Comparison of ENCODE assay signal across 8 mouse cellular contexts in the genomic region with DNA sequence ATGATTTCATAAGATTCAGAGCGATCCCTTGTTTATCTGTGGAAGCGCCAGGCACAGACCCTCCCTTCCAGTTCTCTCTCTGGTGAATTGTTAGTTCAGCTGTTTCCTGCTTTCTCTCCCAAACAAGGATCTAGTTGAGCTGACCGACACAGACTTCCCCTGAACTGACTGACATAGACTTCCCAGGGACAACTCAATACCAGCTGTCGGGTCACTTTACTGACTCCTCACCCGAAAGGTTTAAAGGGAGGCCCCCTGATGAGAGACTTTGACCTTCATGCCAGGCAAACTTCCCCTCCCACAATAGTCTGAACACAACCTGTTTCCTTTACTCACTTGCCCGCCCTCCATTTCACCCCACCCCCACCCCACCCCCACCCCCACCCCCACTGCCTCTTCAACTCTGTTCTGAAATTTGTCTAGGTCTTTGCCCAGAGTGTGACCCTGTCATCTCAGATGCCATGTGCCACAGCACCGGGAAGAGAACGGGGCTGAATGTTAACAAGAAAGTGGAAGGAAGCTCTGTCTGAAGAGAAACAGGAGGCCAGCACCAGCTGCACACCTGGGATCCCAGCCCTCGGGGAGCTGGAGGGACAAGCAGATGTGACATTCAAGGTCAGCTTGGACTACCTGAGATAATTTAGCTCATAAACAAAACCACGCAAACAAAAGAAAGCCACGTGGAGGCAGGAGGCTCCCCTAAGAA.
A peak's percentile ranks its signal among the peaks of the same experiment; 100 is the strongest.
DNase-seq lines count a peak whose midpoint lies in the region; ATAC-seq and TF ChIP-seq lines count a peak whose summit lies in the region.

No protein-coding gene starts in this region.

- H3K9ac ChIP-seq in lung, embryonic 16.5 days (ENCODE audit: low read length) = peak overlapping the region; percentile 7; the same call in 1 of the 2 replicates
- H3K9ac ChIP-seq in intestine, postnatal 0 days (ENCODE audit: low read depth, low read length) = no peak overlapping the region
- H3K9ac ChIP-seq in neural tube, embryonic 12.5 days = no peak overlapping the region
- no peak overlapping the region for H3K9ac ChIP-seq in forebrain, embryonic 13.5 days

- DNase-seq in lung, postnatal 36 days = no peak
- peak; percentile 72 for DNase-seq in embryo, embryonic 10.5 days (ENCODE audit: low spot score)
- no peak for DNase-seq in spleen, adult 12 weeks (ENCODE audit: low spot score)
- DNase-seq in cerebellum, postnatal 4 days (ENCODE audit: low spot score in 2 of 2) = no peak

- no peaks in the 10 kb centered on the region for H3K36me3 ChIP-seq in lung, embryonic 16.5 days (ENCODE audit: control insufficient read depth, insufficient read depth, low read length)
- H3K36me3 ChIP-seq in intestine, postnatal 0 days (ENCODE audit: control insufficient read depth, insufficient read depth) = no peaks in the 10 kb centered on the region
- no peaks in the 10 kb centered on the region for H3K36me3 ChIP-seq in neural tube, embryonic 12.5 days
- H3K36me3 ChIP-seq in forebrain, embryonic 13.5 days (ENCODE audit: poor library complexity, severe bottlenecking) = no peaks in the 10 kb centered on the region

- no peaks in the 10 kb centered on the region for H3K9me3 ChIP-seq in lung, embryonic 16.5 days (ENCODE audit: control insufficient read depth, low read length)
- H3K9me3 ChIP-seq in intestine, postnatal 0 days (ENCODE audit: control insufficient read depth) = no peaks in the 10 kb centered on the region
- no peaks in the 10 kb centered on the region for H3K9me3 ChIP-seq in neural tube, embryonic 12.5 days
- H3K9me3 ChIP-seq in forebrain, embryonic 13.5 days (replicated peaks) = no peaks in the 10 kb centered on the region

- H3K4me1 ChIP-seq in lung, embryonic 16.5 days (replicated peaks; ENCODE audit: control insufficient read depth, insufficient read depth, low read length) = peaks cover 15% of the 10 kb centered on the region; the same call in 1 of the 2 replicates
- no peaks in the 10 kb centered on the region for H3K4me1 ChIP-seq in intestine, postnatal 0 days (replicated peaks; ENCODE audit: control insufficient read depth, insufficient read depth, low read length)
- H3K4me1 ChIP-seq in neural tube, embryonic 12.5 days = 0 out of 2 replicates have a peak, but pooled peaks cover 4% of the 10 kb centered on the region
- 0 out of 2 replicates have a peak, but pooled peaks cover 3% of the 10 kb centered on the region for H3K4me1 ChIP-seq in forebrain, embryonic 13.5 days

- TF ChIP-seq CTCF in intestine, postnatal 0 days (IDR thresholded peaks at IDR 0.05; ENCODE audit: low read depth) = no peak

- 20% methylated on average over 11 of the region's 11 CpGs for WGBS in lung, embryonic 16.5 days
- WGBS in intestine, postnatal 0 days = 9% methylated on average over 11 of the region's 11 CpGs
- 22% methylated on average over 11 of the region's 11 CpGs for WGBS in neural tube, embryonic 12.5 days
- 58% methylated on average over 11 of the region's 11 CpGs for WGBS in forebrain, embryonic 13.5 days

- peak overlapping the region; percentile 13 for H3K27ac ChIP-seq in lung, embryonic 16.5 days (ENCODE audit: low read length)
- H3K27ac ChIP-seq in intestine, postnatal 0 days (ENCODE audit: low read depth, low read length) = no peak overlapping the region
- H3K27ac ChIP-seq in neural tube, embryonic 12.5 days = no peak overlapping the region
- H3K27ac ChIP-seq in forebrain, embryonic 13.5 days = no peak overlapping the region

- H3K4me2 ChIP-seq in lung, embryonic 16.5 days (ENCODE audit: low read depth, low read length) = 0 out of 2 replicates have a peak overlapping the region, but pooled peaks have one; percentile 14
- peak overlapping the region; percentile 54 for H3K4me2 ChIP-seq in intestine, postnatal 0 days (replicated peaks; ENCODE audit: low read depth)
- peak overlapping the region; percentile 16; the same call in 1 of the 2 replicates for H3K4me2 ChIP-seq in neural tube, embryonic 12.5 days (replicated peaks)
- no peak overlapping the region for H3K4me2 ChIP-seq in forebrain, embryonic 13.5 days

- ATAC-seq in lung, embryonic 16.5 days (ENCODE audit: low read depth) = peak; percentile 51
- ATAC-seq in intestine, postnatal 0 days = peak; percentile 77
- no peak for ATAC-seq in neural tube, embryonic 12.5 days (ENCODE audit: low FRiP score, low read depth)
- ATAC-seq in forebrain, embryonic 13.5 days = no peak

- no peaks in the 10 kb centered on the region for H3K27me3 ChIP-seq in lung, embryonic 16.5 days (ENCODE audit: control insufficient read depth, insufficient read depth, low read depth, low read length)
- no peaks in the 10 kb centered on the region for H3K27me3 ChIP-seq in intestine, postnatal 0 days (replicated peaks; ENCODE audit: control insufficient read depth, insufficient read depth, low read length)
- no peaks in the 10 kb centered on the region for H3K27me3 ChIP-seq in neural tube, embryonic 12.5 days (replicated peaks)
- no peaks in the 10 kb centered on the region for H3K27me3 ChIP-seq in forebrain, embryonic 13.5 days

- no peak overlapping the region for H3K4me3 ChIP-seq in lung, embryonic 16.5 days (ENCODE audit: low read length)
- H3K4me3 ChIP-seq in intestine, postnatal 0 days (ENCODE audit: low read depth, low read length) = no peak overlapping the region
- no peak overlapping the region for H3K4me3 ChIP-seq in neural tube, embryonic 12.5 days
- H3K4me3 ChIP-seq in forebrain, embryonic 13.5 days = no peak overlapping the region

Comparison
In these comparisons a context has a peak if more than half of its experiments do, and no peak if none do; other contexts are left out.
1. ATAC-seq: peak in lung, embryonic 16.5 days (single experiment) and intestine, postnatal 0 days (single experiment); none in neural tube, embryonic 12.5 days (single experiment) and forebrain, embryonic 13.5 days (single experiment).